Mouse (Mus musculus) liver, embryonic 14.5 days (tissue): ENCODE results near the gene Rrp12.
A peak's percentile ranks its signal among the peaks of the same experiment; 100 is the strongest.

Experiments
- CTCF ChIP-seq: IDR thresholded peaks from 2 replicates; pipeline ENCODE4 v1.5.1; 2016; ENCODE audit warnings: antibody characterized with exemption, low read depth, control low read depth
- EP300 ChIP-seq: IDR thresholded peaks from 2 replicates; pipeline ENCODE4 v1.6.1; 2016; ENCODE audit warnings: antibody characterized with exemption, low read depth

DNA sequence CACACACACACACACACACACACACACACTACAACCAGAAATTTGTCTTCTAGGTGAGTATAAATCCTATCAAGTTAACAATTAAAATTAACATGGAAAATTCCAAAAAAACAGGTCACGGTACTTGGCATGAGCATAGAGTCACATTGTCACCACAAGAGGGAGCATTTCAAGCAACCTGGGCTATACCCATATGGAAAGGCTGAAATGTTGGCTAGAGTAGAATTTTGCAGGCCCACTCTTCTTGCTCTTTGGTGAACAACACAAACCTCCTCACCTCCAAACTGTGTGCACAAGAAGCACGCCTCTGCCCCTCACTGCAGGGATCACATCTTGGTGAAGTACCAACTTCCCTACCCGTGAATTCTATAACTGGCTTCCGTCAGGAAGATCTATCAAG lies 2.9 kb upstream of the Rrp12 start:
- TF ChIP-seq EP300 (no peak), CTCF (peak; percentile 80)
